Mouse (Mus musculus) embryonic facial prominence, embryonic 11.5 days (tissue): ENCODE data around the gene Rps29. TPM values are rescaled to one million over a fixed set of nuclear protein-coding genes. Genes with fewer than 3 reads are reported as not detected.

Source experiments
- ATAC-seq: fragments of 200-750 bp; cut with Nextera tagmentation; replicated peaks from 2 replicates; pipeline ENCODE4 v1.8.0; 2017; ENCODE audit warnings: low read depth; ENCODE audit not compliant: insufficient number of reproducible peaks, low FRiP score, low TSS enrichment
- DNase-seq: peaks from one replicate; pipeline ENCODE4 v3.0.0-alpha.2; 2015; ENCODE audit warnings: low spot score
- H3K27ac ChIP-seq: fragments of 300-500 bp; sonication (generic); replicated peaks from 2 replicates; pipeline ENCODE4 v1.5.1; 2014; ENCODE audit warnings: mild to moderate bottlenecking, low read depth, low read length, control low read depth
- H3K27me3 ChIP-seq: fragments of 300-500 bp; sonication (generic); 2 replicates; pipeline ENCODE4 v1.6.1; 2014; ENCODE audit warnings: mild to moderate bottlenecking, low read length, moderate library complexity, mixed read lengths; ENCODE audit not compliant: control insufficient read depth, insufficient read depth
- H3K36me3 ChIP-seq: fragments of 300-500 bp; sonication (generic); replicated peaks from 2 replicates; pipeline ENCODE4 v1.6.1; 2014; ENCODE audit warnings: low read depth, mild to moderate bottlenecking, low read length, moderate library complexity, mixed read lengths; ENCODE audit not compliant: control insufficient read depth, insufficient read depth
- H3K4me1 ChIP-seq: fragments of 300-500 bp; sonication (generic); 2 replicates; pipeline ENCODE4 v1.6.1; 2014; ENCODE audit warnings: low read length, mixed read lengths; ENCODE audit not compliant: control insufficient read depth, insufficient read depth
- H3K4me2 ChIP-seq: fragments of 300-500 bp; sonication (generic); 2 replicates; pipeline ENCODE4 v1.6.1; 2014; ENCODE audit warnings: low read depth, mild to moderate bottlenecking, control low read depth, low read length, moderate library complexity
- H3K4me3 ChIP-seq: fragments of 300-500 bp; sonication (generic); 2 replicates; pipeline ENCODE4 v1.5.1; 2014; ENCODE audit warnings: low read depth, low read length, control low read depth
- H3K9ac ChIP-seq: fragments of 300-500 bp; sonication (generic); replicated peaks from 2 replicates; pipeline ENCODE4 v1.6.1; 2014; ENCODE audit warnings: mild to moderate bottlenecking, control low read depth, low read length
- H3K9me3 ChIP-seq: fragments of 300-500 bp; sonication (generic); replicated peaks from 2 replicates; pipeline ENCODE4 v1.6.1; 2016; ENCODE audit warnings: mild to moderate bottlenecking, low read length, inconsistent platforms, mixed read lengths; ENCODE audit not compliant: control insufficient read depth
- WGBS: fragments of 180-500 bp; shearing (Covaris S2); extraction: QIAGEN DNeasy Blood & Tissue Kit; methylation state at CpG from one replicate; pipeline ENCODE4 v1.1.7; 2014; 5-methylcytosine and 5-hydroxymethylcytosine counted together
- microRNA-seq: library from miRNA; unstranded; fragments of <30 nt; microRNA quantifications from one replicate; pipeline ENCODE4, GENCODE M21; 2016; ENCODE audit warnings: borderline number of aligned reads
- polyA plus RNA-seq: library from polyadenylated mRNA; unstranded; fragments of >200 nt; fragmentation: Nextera tagmentation; extraction: Ambion mirVana; gene quantifications from 2 replicates; pipeline ENCODE4 v1.2.1, GENCODE M21; 2014

The Rps29 gene
- polyA plus RNA-seq, 1 experiment from 2014 or later, result 1,323 TPM

- ATAC-seq, result no peak
- Histone ChIP-seq H3K4me1 (no peaks in the 10 kb centered on the region), H3K4me3 (no peak overlapping the region), H3K9ac (no peak overlapping the region), H3K4me2 (no peak overlapping the region), H3K36me3 (no peaks in the 10 kb centered on the region), H3K27ac (no peak overlapping the region), H3K9me3 (no peaks in the 10 kb centered on the region), H3K27me3 (no peaks in the 10 kb centered on the region)
- DNase-seq, result no peak
- 85% methylated on average over 11 of the region's 11 CpGs for WGBS
These were observed 36.2 kb downstream of the Rps29 start for GRCm38 (mm10) chr12:69122801-69123200.

DNA sequence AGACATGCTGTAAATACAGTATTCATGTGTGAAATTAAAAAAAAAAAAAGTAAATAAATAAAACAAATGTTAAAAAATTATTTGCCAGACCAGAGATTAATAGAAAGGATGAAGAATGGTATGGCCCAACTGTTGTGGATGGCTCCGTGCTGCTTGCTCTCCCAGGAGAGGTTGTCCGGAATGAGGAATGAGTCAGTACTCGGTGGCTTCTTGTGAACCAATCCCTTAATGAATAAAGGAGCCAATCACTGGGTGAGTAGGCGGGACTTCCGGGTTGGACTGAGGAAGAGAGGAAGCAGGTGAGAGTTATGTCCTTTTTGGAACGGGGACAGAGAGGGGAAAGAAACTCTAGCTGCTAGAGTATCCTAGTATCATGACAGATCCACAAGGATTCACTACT is 39.1 kb downstream of the Rps29 start:
- WGBS, result 85% methylated on average over 6 of the region's 6 CpGs
- no peak overlapping the region for H3K4me3 ChIP-seq
- no peak for DNase-seq
- H3K9me3 ChIP-seq, result no peaks in the 10 kb centered on the region
- H3K4me1 ChIP-seq, result no peaks in the 10 kb centered on the region
- H3K4me2 ChIP-seq, result no peak overlapping the region
- H3K27ac ChIP-seq, result no peak overlapping the region
- no peak overlapping the region for H3K9ac ChIP-seq
- no peaks in the 10 kb centered on the region for H3K36me3 ChIP-seq
- ATAC-seq, result no peak
- no peaks in the 10 kb centered on the region for H3K27me3 ChIP-seq

Small RNA genes lying within 50 kb of the gene (microRNA-seq; reads per million reads assigned to microRNA genes)
- gene Gm47287 (not detected), gene Gm47295 (2.4 reads per million)

Other genes with a start within 250 kb of the Rps29 start
- 26.4 and 33.6 TPM in 2 replicates for gene Lrr1, start 9.6 kb upstream of the Rps29 start, polyA plus RNA-seq
- 503 and 536 TPM in 2 replicates for gene Rpl36al, start 24.9 kb upstream of the Rps29 start, polyA plus RNA-seq
- gene Mgat2, start 25.0 kb upstream of the Rps29 start, polyA plus RNA-seq, result 37.7 and 39.5 TPM in 2 replicates
- 42.9 and 43.7 TPM in 2 replicates for gene Gm49383, start 37.9 kb upstream of the Rps29 start, polyA plus RNA-seq
- gene Dnaaf2, start 39.2 kb upstream of the Rps29 start, polyA plus RNA-seq, result 11.5 and 13.1 TPM in 2 replicates
- gene Gm49384, start 45.1 kb upstream of the Rps29 start, polyA plus RNA-seq, result 42.7 and 46.3 TPM in 2 replicates
- 30.6 and 36.5 TPM in 2 replicates for gene Pole2, start 69.0 kb upstream of the Rps29 start, polyA plus RNA-seq
- 3.4 and 4.6 TPM in 2 replicates for gene Klhdc1, start 82.0 kb upstream of the Rps29 start, polyA plus RNA-seq
- gene Klhdc2, start 137.5 kb upstream of the Rps29 start, polyA plus RNA-seq, result 235 and 241 TPM in 2 replicates
- gene Nemf, start 198.0 kb upstream of the Rps29 start, polyA plus RNA-seq, result 77.4 and 89.8 TPM in 2 replicates
- 53.7 and 56.4 TPM in 2 replicates for gene Arf6, start 213.0 kb upstream of the Rps29 start, polyA plus RNA-seq
- gene Gm9887, start 213.3 kb upstream of the Rps29 start, polyA plus RNA-seq, result 1.0 and 1.9 TPM in 2 replicates